Comparison of ENCODE assay signal across 8 mouse cellular contexts in genomic region chr1:165845366-165845765, GRCm38 (mm10). TPM values are rescaled to one million over a fixed set of nuclear protein-coding genes. Genes with fewer than 3 reads are reported as not detected.
DNase-seq lines count a peak whose midpoint lies in the region; ATAC-seq lines count a peak whose summit lies in the region.

No protein-coding gene starts in this region.

- H3K4me3 ChIP-seq in embryonic facial prominence, embryonic 13.5 days = peak overlapping the region; percentile 54
- peak overlapping the region; percentile 51 for H3K4me3 ChIP-seq in hindbrain, embryonic 16.5 days (ENCODE audit: low read length)
- H3K4me3 ChIP-seq in macrophage (ENCODE audit: inconsistent target) = peak overlapping the region; percentile 25
- peak overlapping the region; percentile 50 for H3K4me3 ChIP-seq in stomach, embryonic 14.5 days (ENCODE audit: low read depth, low read length)

- no peaks in the 10 kb centered on the region for H3K79me2 ChIP-seq in macrophage (ENCODE audit: inconsistent target)

- no peaks in the 10 kb centered on the region for H3K36me3 ChIP-seq in embryonic facial prominence, embryonic 13.5 days
- H3K36me3 ChIP-seq in hindbrain, embryonic 16.5 days (ENCODE audit: control insufficient read depth, insufficient read depth, low read length) = no peaks in the 10 kb centered on the region
- no peaks in the 10 kb centered on the region for H3K36me3 ChIP-seq in macrophage (ENCODE audit: inconsistent target)
- no peaks in the 10 kb centered on the region for H3K36me3 ChIP-seq in stomach, embryonic 14.5 days (ENCODE audit: control insufficient read depth, insufficient read depth, low read length)

- peak overlapping the region; percentile 99 for H3K4me2 ChIP-seq in embryonic facial prominence, embryonic 13.5 days
- peak overlapping the region; percentile 100 for H3K4me2 ChIP-seq in hindbrain, embryonic 16.5 days (ENCODE audit: low read length)
- peak overlapping the region; percentile 100 for H3K4me2 ChIP-seq in stomach, embryonic 14.5 days (replicated peaks; ENCODE audit: low read depth, low read length)

- 6% methylated on average over 14 of the region's 14 CpGs for WGBS in embryonic facial prominence, embryonic 13.5 days
- 11% methylated on average over 14 of the region's 14 CpGs for WGBS in hindbrain, embryonic 16.5 days
- 4% methylated on average over 14 of the region's 14 CpGs for WGBS in macrophage (ENCODE audit: missing documents)
- 7% methylated on average over 14 of the region's 14 CpGs for WGBS in stomach, embryonic 14.5 days

- H3K27me3 ChIP-seq in embryonic facial prominence, embryonic 13.5 days = peaks cover 86% of the 10 kb centered on the region
- peaks cover 13% of the 10 kb centered on the region for H3K27me3 ChIP-seq in hindbrain, embryonic 16.5 days (replicated peaks; ENCODE audit: control insufficient read depth, insufficient read depth, low read length)
- H3K27me3 ChIP-seq in stomach, embryonic 14.5 days (ENCODE audit: control insufficient read depth, insufficient read depth, low read length) = no peaks in the 10 kb centered on the region; the same call in 1 of the 2 replicates

- H3K27ac ChIP-seq in embryonic facial prominence, embryonic 13.5 days = no peak overlapping the region
- H3K27ac ChIP-seq in hindbrain, embryonic 16.5 days (ENCODE audit: low read depth, low read length) = no peak overlapping the region
- H3K27ac ChIP-seq in macrophage = no peak overlapping the region
- no peak overlapping the region for H3K27ac ChIP-seq in stomach, embryonic 14.5 days (ENCODE audit: low read length)

- peak; percentile 27 to 37 for DNase-seq in right cerebral cortex, adult 2 months (ENCODE audit: low spot score in 2 of 2)
- DNase-seq in right cerebral cortex, postnatal 4 days = no peak
- no peak for DNase-seq in adipocyte (ENCODE audit: low spot score)
- DNase-seq in urinary bladder, postnatal 4 days (ENCODE audit: low spot score in 2 of 2) = no peak

- H3K4me1 ChIP-seq in embryonic facial prominence, embryonic 13.5 days = peaks cover 23% of the 10 kb centered on the region
- peaks cover 21% of the 10 kb centered on the region for H3K4me1 ChIP-seq in hindbrain, embryonic 16.5 days (ENCODE audit: control insufficient read depth, insufficient read depth, low read depth, low read length)
- H3K4me1 ChIP-seq in stomach, embryonic 14.5 days (ENCODE audit: control insufficient read depth, insufficient read depth, low read length) = peaks cover 8% of the 10 kb centered on the region

- H3K9me3 ChIP-seq in embryonic facial prominence, embryonic 13.5 days = no peaks in the 10 kb centered on the region
- no peaks in the 10 kb centered on the region for H3K9me3 ChIP-seq in hindbrain, embryonic 16.5 days (ENCODE audit: control insufficient read depth, low read length)
- H3K9me3 ChIP-seq in stomach, embryonic 14.5 days (ENCODE audit: control insufficient read depth, low read depth, low read length) = no peaks in the 10 kb centered on the region

- no peak for ATAC-seq in embryonic facial prominence, embryonic 13.5 days (ENCODE audit: insufficient number of reproducible peaks, insufficient read depth, low FRiP score, low TSS enrichment, low read depth)
- ATAC-seq in hindbrain, embryonic 16.5 days = 0 out of 2 replicates have a peak, but pooled peaks have one; percentile 9
- ATAC-seq in stomach, embryonic 14.5 days (ENCODE audit: insufficient number of reproducible peaks, insufficient read depth, low FRiP score, low read depth) = no peak

- peak overlapping the region; percentile 65 for H3K9ac ChIP-seq in embryonic facial prominence, embryonic 13.5 days
- peak overlapping the region; percentile 64 for H3K9ac ChIP-seq in hindbrain, embryonic 16.5 days (ENCODE audit: low read depth, low read length)
- H3K9ac ChIP-seq in stomach, embryonic 14.5 days (replicated peaks; ENCODE audit: low read depth, low read length) = peak overlapping the region; percentile 21; the same call in 1 of the 2 replicates

RNA-seq across cellular contexts. Expression of gene Cd247, which starts 56.9 kb away (rescaled TPM):
- 0.87 and 1.7 TPM in 2 replicates for polyA plus RNA-seq in embryonic facial prominence, embryonic 13.5 days (2015; fragmentation: Nextera tagmentation; extraction: Ambion mirVana)
- polyA plus RNA-seq in hindbrain, embryonic 16.5 days (2015; fragmentation: Nextera tagmentation; extraction: Ambion mirVana) = 0.46 and 0.77 TPM in 2 replicates
- 1 to 10 TPM in 5 of 26 experiments, under 1 TPM in 9, not detected in 12; 0.41 to 2.5 (median 0.95) TPM for total RNA-seq in macrophage (2018; cell fraction: chromatin; rRNA removed)
- total RNA-seq in macrophage (2018; cell fraction: cytosol; rRNA removed) = under 1 TPM in 13 of 26 experiments, not detected in 13; 0.08 to 0.76 (median 0.19) TPM
- total RNA-seq in macrophage (2018; cell fraction: nucleus; rRNA removed) = 1 to 10 TPM in 2 of 26 experiments, under 1 TPM in 11, not detected in 13; 0.28 to 1.6 (median 0.60) TPM
- 0.13 TPM in 1 of 3 replicates, not detected in the others for polyA plus RNA-seq in macrophage (2018)
- 0.80 and 1.5 TPM in 2 replicates for polyA plus RNA-seq in stomach, embryonic 14.5 days (2014; fragmentation: Nextera tagmentation; extraction: Ambion mirVana)

Comparison
In these comparisons a context has a peak if more than half of its experiments do, and no peak if none do; other contexts are left out.
1. DNase-seq: peak in right cerebral cortex, adult 2 months (2 of 2); none in right cerebral cortex, postnatal 4 days (single experiment), adipocyte (single experiment) and urinary bladder, postnatal 4 days (0 of 2).
2. Peak in every context shown above with its lines, with median percentiles within 50 percentile points of each other: H3K4me2 ChIP-seq, H3K4me3 ChIP-seq and H3K9ac ChIP-seq.